Mouse (Mus musculus) spleen, postnatal 10 days (tissue): ENCODE measurements at regions not wholly inside any gene's neighbourhood (a gene's known extent, or its start where the extent isn't known, plus 50 kb on each side); places are given as distances from the start of the nearest gene placed in this dataset.
A peak's percentile ranks its signal among the peaks of the same experiment; 100 is the strongest.

Experiments used
- DNase-seq, 2 experiments: peaks; one replicate each; pipeline ENCODE4 v3.0.0; 2021 to 2022; ENCODE audit warnings: low spot score in 2 of 2

GRCm38 (mm10) chr17:88255744-88256598 is 184.5 kb upstream of the Foxn2 start:
- peak; percentile 39 to 74 for DNase-seq

DNA sequence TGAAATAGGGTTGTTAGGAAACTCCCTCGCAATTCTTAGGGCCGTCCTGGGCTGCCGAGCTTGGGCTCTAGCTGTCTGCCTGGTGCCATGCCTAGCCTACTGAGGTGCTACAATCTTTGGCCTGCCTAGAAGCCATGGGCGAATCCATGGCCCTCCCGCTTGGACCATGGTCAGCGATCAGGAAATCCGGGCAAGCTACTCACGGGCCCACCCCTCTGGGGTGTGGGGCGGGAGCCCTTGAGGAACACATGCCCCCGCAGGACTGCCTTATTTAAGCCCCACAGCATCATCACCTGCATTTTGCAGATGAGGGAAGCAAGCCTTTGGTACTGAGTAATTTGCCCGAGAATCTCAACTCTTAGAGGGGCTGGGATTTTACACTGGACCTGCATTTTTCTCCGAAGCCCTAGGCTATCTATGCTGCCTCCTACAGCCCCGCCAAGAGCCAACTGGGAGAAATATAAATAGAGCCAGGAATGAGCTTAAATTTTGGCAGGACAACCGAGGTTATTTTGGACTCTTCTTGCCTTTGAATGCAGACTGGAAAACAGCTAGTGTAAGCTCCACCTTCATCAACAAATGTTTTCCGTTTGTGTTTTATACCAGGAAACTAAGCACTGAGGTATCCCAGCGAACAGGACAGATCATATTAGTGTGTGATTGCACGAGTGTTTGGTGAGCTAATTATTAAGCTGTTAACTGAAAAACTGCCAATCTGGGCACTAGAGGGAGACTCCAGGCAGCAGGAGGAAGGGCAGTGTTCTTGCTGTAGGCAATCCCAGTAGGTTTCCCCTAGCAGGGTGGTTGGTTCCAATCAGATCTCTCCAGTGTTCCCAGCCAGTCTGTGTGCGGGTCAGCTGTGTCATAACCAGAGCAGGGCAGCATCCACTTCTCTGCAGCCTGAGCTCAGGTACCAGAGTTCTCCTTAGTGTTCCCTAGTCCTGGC is 183.6 kb upstream of the Foxn2 start:
- DNase-seq, result peak; percentile 11 to 22

DNA sequence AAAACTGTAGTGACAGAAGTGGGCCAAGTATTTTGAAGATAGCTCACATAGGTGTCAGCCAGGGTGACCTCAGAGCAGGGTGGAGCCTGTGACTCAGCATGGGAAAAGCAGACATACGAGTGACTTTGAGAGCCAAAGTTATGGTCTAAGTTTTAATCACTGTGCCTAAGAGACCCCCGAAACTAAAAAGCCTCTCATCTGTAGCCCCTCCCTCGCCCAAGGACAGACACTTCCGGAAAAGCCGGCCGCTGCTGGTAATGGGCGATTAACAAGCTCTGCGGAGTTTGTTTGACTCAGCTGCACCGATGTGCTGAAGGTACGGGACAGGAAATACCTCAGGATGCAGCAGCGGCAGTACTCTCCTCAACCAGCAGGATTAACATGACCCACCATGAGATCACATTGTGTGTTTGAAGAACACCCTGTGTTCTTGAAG is 182.1 kb upstream of the Foxn2 start:
- DNase-seq, result peak in 1 of 2 experiments; percentile 34

DNA sequence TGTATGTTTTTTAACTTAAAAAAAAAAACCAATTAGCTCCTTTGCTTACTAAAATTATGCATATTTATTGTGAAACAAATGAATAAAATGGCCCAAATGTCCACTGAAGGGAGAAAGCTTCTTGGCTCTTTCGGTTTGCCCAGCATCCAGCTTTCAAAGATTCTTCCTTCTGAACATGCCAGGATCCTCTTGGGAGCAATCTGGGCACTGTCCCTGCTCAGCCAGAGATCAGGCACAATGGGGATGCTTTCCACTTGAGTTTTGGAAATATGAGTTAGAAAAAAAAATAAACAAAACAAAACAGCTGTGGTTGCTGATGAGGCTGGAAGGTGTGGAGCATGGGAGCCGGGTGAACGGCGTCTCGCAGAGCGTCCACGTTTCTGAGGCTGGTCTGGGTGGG is 180.3 kb upstream of the Foxn2 start:
- DNase-seq, result no peak

GRCm38 (mm10) chr17:88260826-88261225 is 179.7 kb upstream of the Foxn2 start:
- no peak for DNase-seq

DNA sequence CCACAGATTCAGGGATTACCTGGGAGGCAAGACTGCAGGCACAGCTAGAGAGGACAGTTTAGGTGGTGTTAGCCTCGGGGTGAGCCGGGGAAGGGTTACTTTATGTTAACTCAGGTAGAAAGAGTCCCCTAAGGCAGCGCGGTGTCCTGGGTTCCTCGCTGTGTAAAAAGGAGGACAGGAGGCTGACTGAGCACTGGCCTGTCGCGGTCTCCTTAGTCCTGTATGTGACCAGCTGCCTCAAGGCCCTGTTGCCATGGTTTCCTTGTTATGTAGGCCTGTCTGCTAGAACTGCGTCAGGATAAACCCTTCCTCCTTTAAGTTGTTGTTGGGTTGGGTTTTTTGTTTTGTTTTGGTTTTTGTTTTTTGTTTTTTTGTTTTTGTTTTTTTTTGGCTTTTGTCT is 179.0 kb upstream of the Foxn2 start:
- no peak for DNase-seq

- DNase-seq, result no peak
Observed at GRCm38 (mm10) chr17:88262326-88263187, 178.0 kb upstream of the Foxn2 start.

- DNase-seq, result no peak
Observed at GRCm38 (mm10) chr17:88265291-88265690, 175.2 kb upstream of the Foxn2 start.

- no peak for DNase-seq
Observed at GRCm38 (mm10) chr17:88268216-88268615, 172.3 kb upstream of the Foxn2 start.

GRCm38 (mm10) chr17:88268802-88269201 is 171.7 kb upstream of the Foxn2 start:
- DNase-seq, result no peak

- no peak for DNase-seq
Observed at GRCm38 (mm10) chr17:88270896-88271295, 169.6 kb upstream of the Foxn2 start.

- DNase-seq, result no peak
Observed at GRCm38 (mm10) chr17:88272161-88272560, 168.3 kb upstream of the Foxn2 start.

DNA sequence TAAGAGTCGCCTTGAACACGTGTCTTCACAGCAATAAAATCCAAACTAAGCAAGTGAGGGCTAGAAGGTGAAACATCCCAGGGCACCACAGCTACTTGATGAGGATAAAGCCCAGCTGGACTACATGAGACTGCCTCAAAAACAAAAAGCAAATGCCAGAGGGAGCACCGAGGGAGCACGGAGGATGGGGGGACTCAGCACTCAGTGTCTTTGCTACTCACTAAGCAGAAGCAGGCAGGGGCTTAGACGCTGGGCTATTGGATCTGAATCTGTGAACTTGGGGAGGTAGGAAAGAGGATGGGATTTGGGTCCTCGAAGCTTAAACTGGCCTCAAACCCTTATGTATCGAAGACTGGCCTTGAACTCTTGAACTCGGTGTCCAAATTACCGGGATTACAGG is 167.0 kb upstream of the Foxn2 start:
- DNase-seq, result no peak

GRCm38 (mm10) chr17:88274003-88274698 is 166.4 kb upstream of the Foxn2 start:
- DNase-seq, result no peak

DNA sequence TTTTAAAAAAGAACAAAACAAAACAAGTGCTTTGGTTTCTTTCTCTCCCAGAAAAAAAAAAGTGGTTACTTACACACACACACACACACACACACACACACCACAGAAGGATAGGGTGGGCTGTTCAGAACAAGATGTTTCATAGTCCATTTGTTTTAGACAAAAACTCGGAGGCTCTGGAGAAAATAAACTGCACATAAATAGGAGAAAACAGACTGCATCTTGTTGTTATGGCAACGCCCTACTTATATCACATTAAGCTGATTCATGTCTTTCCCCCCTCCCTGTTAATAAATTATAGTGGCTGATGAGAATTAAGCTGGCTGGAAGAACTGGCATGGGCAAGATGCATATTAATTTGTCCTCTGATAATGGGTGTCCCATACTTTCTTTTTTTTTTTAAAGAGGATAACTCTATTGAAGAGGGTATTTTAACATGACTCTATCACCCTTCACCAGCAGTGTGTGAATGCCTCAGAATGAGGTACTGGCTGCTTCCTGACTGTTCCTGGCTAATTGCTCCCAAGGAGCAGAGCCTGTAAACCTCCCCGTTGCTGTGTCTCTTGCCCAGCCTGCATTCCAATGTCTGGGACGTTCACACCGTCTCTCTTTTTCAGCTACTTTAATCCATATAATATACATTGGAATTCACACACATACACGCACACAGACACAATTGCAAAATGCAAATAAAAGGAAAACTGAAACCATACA is 165.6 kb upstream of the Foxn2 start:
- no peak for DNase-seq

GRCm38 (mm10) chr17:88279656-88280055 is 160.9 kb upstream of the Foxn2 start:
- DNase-seq, result no peak

DNA sequence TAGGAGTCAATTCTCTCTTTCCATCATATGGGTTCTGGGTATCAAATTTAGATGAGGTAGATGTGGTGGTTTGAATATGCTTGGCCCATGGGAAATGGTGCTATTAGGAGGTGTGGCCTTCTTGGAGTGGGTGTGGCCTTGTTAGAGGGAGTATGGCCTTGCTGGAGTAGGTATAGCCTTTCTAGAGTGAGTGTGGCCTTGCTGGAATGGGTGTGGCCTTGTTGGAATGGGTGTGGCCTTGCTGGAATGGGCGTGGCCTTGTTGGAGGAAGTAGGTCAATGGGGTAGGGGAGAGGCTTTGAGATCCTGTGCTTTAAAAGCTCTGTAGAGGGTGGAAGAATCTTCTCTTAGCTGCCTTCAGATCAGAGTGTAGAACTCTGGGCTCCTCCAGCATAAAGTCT is 157.8 kb upstream of the Foxn2 start:
- DNase-seq, result no peak

DNA sequence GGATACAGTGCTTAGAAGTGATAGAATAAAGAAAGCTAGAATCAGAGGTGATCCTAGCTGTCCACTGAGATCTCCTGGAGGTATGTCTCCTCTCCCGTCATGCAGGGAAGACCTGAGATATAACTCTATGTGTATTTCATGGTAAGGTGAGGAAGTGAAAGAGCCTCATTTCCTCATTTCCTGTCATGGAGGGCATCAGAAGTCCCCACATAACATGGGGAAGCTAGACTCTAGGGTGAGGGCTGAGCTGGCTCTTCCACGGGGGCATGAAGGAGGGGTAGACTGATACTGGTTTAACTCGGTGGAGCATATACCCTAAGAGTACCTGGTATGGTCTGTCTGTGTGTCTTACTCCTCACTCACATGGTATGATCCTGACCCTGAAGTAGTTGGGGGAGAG is 156.0 kb upstream of the Foxn2 start:
- no peak for DNase-seq

DNA sequence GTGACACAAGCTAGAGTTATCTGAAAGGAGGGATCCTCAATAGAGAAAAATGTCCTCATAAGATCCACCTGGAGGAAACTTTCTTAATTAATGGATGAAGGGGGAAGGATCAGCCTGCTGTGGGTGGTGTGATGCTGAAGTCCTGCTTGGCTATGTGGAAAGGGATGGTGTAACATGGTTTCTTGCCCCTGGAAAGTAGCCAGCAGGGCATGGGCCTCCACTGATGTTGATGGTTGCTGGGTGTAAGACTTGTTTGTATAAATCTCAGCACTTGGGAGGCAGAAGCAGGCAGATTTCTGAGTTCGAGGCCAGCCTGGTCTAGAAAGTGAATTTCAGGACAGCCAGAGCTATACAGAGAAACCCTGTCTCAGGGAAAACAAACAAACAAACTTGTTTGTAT is 152.7 kb upstream of the Foxn2 start:
- no peak for DNase-seq

GRCm38 (mm10) chr17:88297520-88297919 is 143.0 kb upstream of the Foxn2 start:
- no peak for DNase-seq
